Mouse (Mus musculus) heart, embryonic 14.5 days (tissue): ENCODE measurements around the gene Elovl4. TPM values are rescaled to one million over a fixed set of nuclear protein-coding genes. Genes with fewer than 3 reads are reported as not detected.

Experiments
- ATAC-seq: fragments of 200-750 bp; cut with Nextera tagmentation; 2 replicates; pipeline ENCODE4 v1.8.0; 2017; ENCODE audit warnings: low read depth, moderate TSS enrichment; ENCODE audit not compliant: insufficient number of reproducible peaks, insufficient read depth, low FRiP score
- H3K27ac ChIP-seq, 2 experiments: fragments of 200-500 bp in 1 of 2; fragments of 300-500 bp in 1 of 2; sonication (generic) in 1 of 2; replicated peaks in 1 of 2; 2 replicates each; pipeline ENCODE4 v1.5.1; 2012 to 2014; ENCODE audit warnings: low read depth in 2 of 2, low read length in 2 of 2, control low read depth in 1 of 2, mild to moderate bottlenecking in 1 of 2, mixed read lengths in 1 of 2; ENCODE audit not compliant: control insufficient read depth in 1 of 2, insufficient read depth in 1 of 2
- H3K27me3 ChIP-seq: fragments of 300-500 bp; sonication (generic); 2 replicates; pipeline ENCODE4 v1.6.1; 2014; ENCODE audit warnings: mild to moderate bottlenecking, low read length, control low read depth; ENCODE audit not compliant: control insufficient read depth, insufficient read depth
- H3K36me3 ChIP-seq: fragments of 300-500 bp; sonication (generic); 2 replicates; pipeline ENCODE4 v1.6.1; 2014; ENCODE audit warnings: mild to moderate bottlenecking, control low read depth, low read length, mixed read lengths; ENCODE audit not compliant: control insufficient read depth, insufficient read depth
- H3K4me1 ChIP-seq, 2 experiments: fragments of 200-500 bp in 1 of 2; fragments of 300-500 bp in 1 of 2; sonication (generic) in 1 of 2; 2 replicates each; pipeline ENCODE4 v1.6.1; 2012 to 2014; ENCODE audit warnings: low read length in 2 of 2, control low read depth in 1 of 2, mixed read lengths in 1 of 2; ENCODE audit not compliant: control insufficient read depth in 2 of 2, insufficient read depth in 2 of 2
- H3K4me2 ChIP-seq: fragments of 300-500 bp; sonication (generic); 2 replicates; pipeline ENCODE4 v1.6.1; 2014; ENCODE audit warnings: mild to moderate bottlenecking, low read length
- H3K4me3 ChIP-seq, 2 experiments: fragments of 200-500 bp in 1 of 2; fragments of 300-500 bp in 1 of 2; sonication (generic) in 1 of 2; 2 replicates each; pipeline ENCODE4 v1.5.1; 2012 to 2014; ENCODE audit warnings: low read length in 2 of 2, mild to moderate bottlenecking in 2 of 2, control low read depth in 1 of 2, low read depth in 1 of 2, moderate library complexity in 1 of 2; ENCODE audit not compliant: control insufficient read depth in 1 of 2, insufficient read depth in 1 of 2
- H3K9ac ChIP-seq: fragments of 300-500 bp; sonication (generic); 2 replicates; pipeline ENCODE4 v1.6.1; 2014; ENCODE audit warnings: mild to moderate bottlenecking, low read length
- H3K9me3 ChIP-seq: fragments of 300-500 bp; sonication (generic); 2 replicates; pipeline ENCODE4 v1.6.1; 2016; ENCODE audit warnings: low read length, control low read depth; ENCODE audit not compliant: control insufficient read depth
- WGBS: fragments of 180-500 bp; shearing (Covaris S2); extraction: QIAGEN DNeasy Blood & Tissue Kit; methylation state at CpG from one replicate; pipeline ENCODE4 v1.1.7; 2014; 5-methylcytosine and 5-hydroxymethylcytosine counted together
- polyA plus RNA-seq: library from polyadenylated mRNA; unstranded; fragments of >200 nt; fragmentation: Nextera tagmentation; extraction: Ambion mirVana; gene quantifications from 2 replicates; pipeline ENCODE4 v1.2.1, GENCODE M21; 2014

The Elovl4 gene
- 1.4 and 3.2 TPM in 2 replicates for polyA plus RNA-seq

DNA sequence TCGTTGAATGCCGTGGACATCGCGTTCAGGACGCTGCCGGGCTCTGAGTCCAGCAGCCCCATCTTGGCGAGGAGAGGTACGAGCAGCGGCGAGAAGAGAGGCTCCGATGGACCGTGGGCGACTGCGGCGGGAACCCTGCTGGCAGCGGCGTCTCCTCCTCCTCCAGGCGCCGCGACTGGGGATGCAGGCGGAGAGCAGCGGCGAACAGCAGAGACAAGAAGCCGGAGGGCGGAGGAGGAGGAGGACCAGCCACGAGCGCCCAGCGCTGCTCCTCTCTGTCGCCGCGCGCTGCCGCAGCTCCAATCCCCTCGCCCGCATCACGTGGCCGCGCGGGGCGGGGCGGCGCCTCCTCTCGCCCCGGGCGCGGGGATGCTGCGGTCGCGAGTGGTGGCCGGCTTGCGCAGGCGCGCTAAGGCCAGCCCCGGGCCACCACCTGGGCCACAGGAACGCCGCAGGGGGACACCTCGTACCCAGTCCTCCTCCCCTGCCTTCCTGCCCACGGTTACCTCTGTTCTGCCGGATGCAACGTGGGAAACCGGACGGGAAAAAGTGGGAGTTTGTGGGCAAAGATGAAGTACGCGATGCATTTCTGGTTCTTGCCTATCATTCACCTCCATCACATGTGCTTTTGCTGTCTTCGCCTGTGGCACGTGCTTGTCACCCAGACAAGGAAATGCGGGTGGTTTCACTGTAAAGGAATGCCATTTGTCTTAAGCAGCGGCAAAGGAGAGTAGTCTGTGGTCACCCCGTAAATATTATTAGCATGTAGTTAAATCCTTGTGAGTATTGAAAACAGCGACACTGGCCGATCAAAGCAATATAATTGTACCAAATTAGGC lies at the start of gene Elovl4:
TSS of gene Elovl4 (minus strand) at position 301 of the 839 bp plus-strand sequence.
- H3K4me1 ChIP-seq, result peaks cover 3 to 8% of the 10 kb centered on the region in 2 experiments
- 2% methylated on average over 70 of the region's 71 CpGs for WGBS
- peak; percentile 54; the same call in 1 of the 2 replicates for ATAC-seq
- H3K4me3 ChIP-seq, result peak within 1 kb of the TSS; percentile 42 to 68
- no peaks in the 10 kb centered on the region for H3K9me3 ChIP-seq
- H3K36me3 ChIP-seq, result no peaks in the 10 kb centered on the region
- H3K27ac ChIP-seq, result no peak within 1 kb of the TSS
- H3K4me2 ChIP-seq, result peak within 1 kb of the TSS; percentile 100
- peak within 1 kb of the TSS; percentile 66 for H3K9ac ChIP-seq
- peaks cover 37% of the 10 kb centered on the region for H3K27me3 ChIP-seq

DNA sequence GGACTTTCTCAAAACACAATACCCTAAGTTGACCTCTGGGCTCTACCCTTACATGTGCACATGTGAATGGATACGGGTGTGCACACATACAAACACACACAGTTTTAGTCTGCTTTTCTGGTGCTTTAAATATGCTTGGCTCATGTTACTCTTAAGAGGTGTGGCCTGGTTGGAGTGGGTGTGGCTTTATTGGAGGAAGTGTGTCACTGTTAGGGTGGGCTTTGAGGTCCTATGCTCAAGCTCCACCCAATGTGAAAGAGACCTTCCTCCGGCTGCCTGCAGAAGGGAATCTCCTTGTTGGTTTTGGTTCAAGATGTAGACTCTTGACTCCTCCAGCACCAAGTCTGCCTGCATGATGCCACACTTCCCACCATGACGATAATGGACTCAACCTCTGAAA lies 46.4 kb upstream of the Elovl4 start:
- no peak overlapping the region for H3K9ac ChIP-seq
- H3K27me3 ChIP-seq, result no peaks in the 10 kb centered on the region
- no peaks in the 10 kb centered on the region for H3K9me3 ChIP-seq
- H3K27ac ChIP-seq, result no peak overlapping the region
- peaks cover 70% of the 10 kb centered on the region for H3K36me3 ChIP-seq
- H3K4me2 ChIP-seq, result no peak overlapping the region
- no peak; the same call in 1 of the 2 replicates for ATAC-seq
- 93% methylated on average over 3 of the region's 3 CpGs for WGBS
- H3K4me1 ChIP-seq, result no peaks in the 10 kb centered on the region
- H3K4me3 ChIP-seq, result no peak overlapping the region

GRCm38 (mm10) chr9:83834748-83835313 lies 28.8 kb upstream of the Elovl4 start:
- no peaks in the 10 kb centered on the region for H3K9me3 ChIP-seq
- peak overlapping the region; percentile 0 to 79; a peak in 3 of 4 replicates for H3K27ac ChIP-seq
- no peaks in the 10 kb centered on the region for H3K27me3 ChIP-seq
- 1% methylated on average over 27 of the region's 27 CpGs for WGBS
- peak; percentile 64 for ATAC-seq
- peaks cover 2 to 13% of the 10 kb centered on the region in 2 experiments; a peak in 2 of 4 replicates for H3K4me1 ChIP-seq
- peak overlapping the region; percentile 70 for H3K4me2 ChIP-seq
- peak overlapping the region; percentile 85 for H3K9ac ChIP-seq
- H3K4me3 ChIP-seq, result peak overlapping the region; percentile 82 to 94
- H3K36me3 ChIP-seq, result peaks cover 7% of the 10 kb centered on the region; the same call in 1 of the 2 replicates

- Histone ChIP-seq H3K9me3 (no peaks in the 10 kb centered on the region), H3K4me3 (peak within 1 kb of the TSS; percentile 82 to 94), H3K4me1 (peaks cover 2 to 13% of the 10 kb centered on the region in 2 experiments; a peak in 2 of 4 replicates), H3K9ac (peak within 1 kb of the TSS; percentile 85), H3K27ac (peak within 1 kb of the TSS; percentile 79 to 81), H3K36me3 (0 out of 2 replicates have a peak, but pooled peaks cover 3% of the 10 kb centered on the region), H3K27me3 (no peaks in the 10 kb centered on the region), H3K4me2 (peak within 1 kb of the TSS; percentile 70)
- 1% methylated on average over 38 of the region's 38 CpGs for WGBS
- ATAC-seq, result peak; percentile 99
Measured at GRCm38 (mm10) chr9:83833811-83834747, 28.0 kb upstream of the Elovl4 start, which contains the start of gene Ttk. Gene Ttk (plus strand): TSS chr9:83834689.

- no peak for ATAC-seq
- Histone ChIP-seq H3K9me3 (no peaks in the 10 kb centered on the region), H3K9ac (no peak overlapping the region), H3K36me3 (no peaks in the 10 kb centered on the region), H3K4me1 (peaks cover 2 to 10% of the 10 kb centered on the region in 2 experiments; a peak in 2 of 4 replicates), H3K27me3 (no peaks in the 10 kb centered on the region), H3K4me2 (no peak overlapping the region), H3K27ac (no peak overlapping the region), H3K4me3 (no peak overlapping the region)
- WGBS, result 76% methylated on average over 8 of the region's 8 CpGs
Measured at GRCm38 (mm10) chr9:83831152-83831551, 25.1 kb upstream of the Elovl4 start.

GRCm38 (mm10) chr9:83829896-83830295 lies 23.8 kb upstream of the Elovl4 start:
- H3K9ac ChIP-seq, result no peak overlapping the region
- H3K4me1 ChIP-seq, result peaks cover 0 to under 1% of the 10 kb centered on the region in 2 experiments; a peak in 1 of 4 replicates
- no peak for ATAC-seq
- H3K4me2 ChIP-seq, result no peak overlapping the region
- H3K27me3 ChIP-seq, result no peaks in the 10 kb centered on the region
- no peak overlapping the region for H3K27ac ChIP-seq
- H3K36me3 ChIP-seq, result no peaks in the 10 kb centered on the region
- no peaks in the 10 kb centered on the region for H3K9me3 ChIP-seq
- 73% methylated on average over 5 of the region's 5 CpGs for WGBS
- no peak overlapping the region for H3K4me3 ChIP-seq

DNA sequence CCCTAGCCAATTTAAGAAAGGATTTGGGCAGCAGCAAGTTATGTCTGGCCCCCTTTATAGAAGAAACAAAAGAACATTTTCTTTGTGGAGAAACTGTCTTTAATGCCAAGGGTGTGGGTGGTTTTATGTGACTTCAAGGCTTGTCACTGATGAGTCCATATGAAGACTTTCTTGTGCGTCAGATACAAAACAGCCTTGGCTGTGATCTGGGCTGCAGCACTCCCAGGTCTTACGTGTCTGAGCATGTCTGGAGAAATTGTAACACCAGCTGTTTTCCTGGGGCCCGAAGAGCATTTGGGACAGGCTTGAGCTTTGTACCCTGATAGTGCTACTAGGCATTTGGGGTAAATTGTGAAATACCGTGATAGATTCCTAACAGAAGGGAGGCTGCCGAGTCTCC lies 16.8 kb upstream of the Elovl4 start:
- H3K36me3 ChIP-seq, result no peaks in the 10 kb centered on the region
- 71% methylated on average over 5 of the region's 5 CpGs for WGBS
- no peak overlapping the region for H3K27ac ChIP-seq
- H3K4me3 ChIP-seq, result no peak overlapping the region
- H3K9ac ChIP-seq, result no peak overlapping the region
- no peaks in the 10 kb centered on the region for H3K9me3 ChIP-seq
- no peaks in the 10 kb centered on the region for H3K27me3 ChIP-seq
- no peak for ATAC-seq
- no peaks in the 10 kb centered on the region for H3K4me1 ChIP-seq
- no peak overlapping the region for H3K4me2 ChIP-seq
